Mouse (Mus musculus): Measurements from ENCODE around the gene Gm7029. TPM values are rescaled to one million over a fixed set of nuclear protein-coding genes. Genes with fewer than 3 reads are reported as not detected.

Gm7029 gene
- total RNA-seq, 2 experiments from 2014 or later, result not detected

- intact Hi-C loops (cut with DNase I), result no loop called here
- TF ChIP-seq CTCF (IDR thresholded peaks at IDR 0.05), result no peak
- Histone ChIP-seq H3K27ac (no peak overlapping the region), H3K4me3 (peak overlapping the region; percentile 56)
- no peak for DNase-seq (ENCODE audit: extremely low spot score in 1 of 2, low spot score in 2 of 2)
Observed at GRCm38 (mm10) chr17:33916847-33917655, 43.4 kb downstream of the Gm7029 start.

GRCm38 (mm10) chr17:33917656-33918292, 44.1 kb downstream of the Gm7029 start:
- no peak for TF ChIP-seq CTCF (IDR thresholded peaks at IDR 0.05)
- Histone ChIP-seq H3K4me3 (no peak overlapping the region), H3K27ac (no peak overlapping the region)
- no peak for DNase-seq (ENCODE audit: extremely low spot score in 1 of 2, low spot score in 2 of 2)
- intact Hi-C loops (cut with DNase I), result no loop called here

DNA sequence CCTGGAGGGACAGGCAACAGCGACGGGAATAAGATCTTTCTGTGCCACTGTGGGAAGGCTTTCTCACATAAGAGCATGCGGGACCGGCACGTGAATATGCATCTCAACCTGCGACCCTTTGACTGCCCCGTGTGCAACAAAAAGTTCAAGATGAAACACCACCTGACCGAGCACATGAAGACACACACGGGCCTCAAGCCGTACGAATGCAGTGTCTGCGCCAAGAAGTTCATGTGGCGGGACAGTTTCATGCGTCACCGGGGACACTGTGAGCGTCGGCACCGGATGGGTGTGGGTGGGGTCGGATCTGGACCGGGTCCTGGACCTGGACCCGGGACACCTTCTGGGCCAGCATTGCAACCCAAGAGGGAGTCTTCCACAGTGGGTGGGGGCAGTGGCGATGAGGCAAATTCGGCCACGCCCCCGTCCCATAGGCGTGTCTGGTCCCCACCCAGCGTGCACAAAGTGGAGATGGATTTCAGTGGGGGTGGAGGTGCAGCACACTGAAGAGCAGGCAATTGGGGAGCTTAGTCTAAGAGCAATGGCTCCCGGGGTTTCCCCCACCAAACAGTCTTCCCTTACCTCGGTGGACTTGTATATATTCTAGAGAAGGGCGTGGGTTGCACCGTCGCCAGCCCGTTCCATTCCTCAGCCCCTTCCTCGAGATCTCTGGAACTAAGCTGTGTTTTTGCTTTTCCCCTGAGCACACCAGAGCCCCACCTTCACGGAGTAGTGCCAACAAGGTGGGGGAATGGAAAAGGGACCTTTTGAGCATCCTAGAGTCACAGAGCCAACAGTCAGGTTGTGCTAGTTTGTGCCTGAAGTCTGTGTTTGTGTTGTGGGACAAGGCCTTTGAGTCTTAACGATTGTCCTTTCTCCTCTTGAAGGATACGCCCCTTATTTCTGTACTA, 44.9 kb downstream of the Gm7029 start:
- Histone ChIP-seq H3K4me3 (peak overlapping the region; percentile 56), H3K27ac (peak overlapping the region; percentile 21; the same call in 1 of the 2 replicates)
- DNase-seq (ENCODE audit: extremely low spot score in 1 of 2, low spot score in 2 of 2), result no peak
- TF ChIP-seq CTCF (IDR thresholded peaks at IDR 0.05), result no peak
- intact Hi-C loops (cut with DNase I), result no loop called here

- peak in 1 of 2 experiments; percentile 60 for DNase-seq (ENCODE audit: extremely low spot score in 1 of 2, low spot score in 2 of 2)
- Histone ChIP-seq H3K27ac (peak overlapping the region; percentile 80), H3K4me3 (peak overlapping the region; percentile 56)
- no peak; the same call in 1 of the 2 replicates for TF ChIP-seq CTCF (IDR thresholded peaks at IDR 0.05)
- intact Hi-C loops (cut with DNase I), result loop anchor here (2.0 to 10.0 kb wide), 2 partner anchors 23 to 1535 kb away; partner anchors contain the start of gene Wiz
Observed at GRCm38 (mm10) chr17:33919351-33920281, 46.0 kb downstream of the Gm7029 start.

GRCm38 (mm10) chr17:33920282-33921097, 46.9 kb downstream of the Gm7029 start:
- peak overlapping the region; percentile 80 for H3K27ac ChIP-seq
- TF ChIP-seq CTCF (IDR thresholded peaks at IDR 0.05), result peak; percentile 83
- peak; percentile 78 to 82 for DNase-seq (ENCODE audit: extremely low spot score in 1 of 2, low spot score in 2 of 2)
- intact Hi-C loops (cut with DNase I), result loop anchor here (2.0 to 10.0 kb wide), 2 partner anchors 24 to 1536 kb away; partner anchors contain the start of gene Wiz
- peak overlapping the region; percentile 56 for H3K4me3 ChIP-seq

DNA sequence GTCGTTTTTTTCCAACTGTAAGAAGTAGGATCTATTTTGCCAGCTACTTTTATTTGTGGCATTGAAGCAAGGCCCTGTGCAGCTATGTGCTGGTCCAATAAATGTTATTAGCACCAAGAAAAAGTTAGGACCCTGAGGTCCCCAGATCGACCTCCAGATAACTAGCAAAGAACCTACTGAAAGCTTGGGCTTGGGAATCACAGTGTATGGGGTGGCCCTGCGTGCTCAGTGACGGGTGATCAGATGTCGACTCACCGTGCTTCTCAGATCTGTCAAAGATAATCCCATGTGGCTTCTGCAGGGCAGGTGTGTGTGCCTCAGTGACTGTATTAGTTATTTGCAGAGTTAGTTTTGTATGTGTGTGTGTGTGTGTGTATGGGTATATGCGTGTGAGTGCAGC, 47.7 kb downstream of the Gm7029 start:
- no peak overlapping the region for H3K27ac ChIP-seq
- no peak overlapping the region for H3K4me3 ChIP-seq
- intact Hi-C loops (cut with DNase I), result loop anchor here (2.0 to 10.0 kb wide), 2 partner anchors 25 to 1537 kb away; partner anchors contain the start of gene Wiz
- DNase-seq (ENCODE audit: extremely low spot score in 1 of 2, low spot score in 2 of 2), result no peak
- TF ChIP-seq CTCF (IDR thresholded peaks at IDR 0.05), result no peak

Small RNA genes lying within 50 kb of the gene (microRNA-seq; reads per million reads assigned to microRNA genes)
- 0 reads per million in 2 experiments for gene Gm27740

Other genes starting within 250 kb of the Gm7029 start
- gene Zfp414, start 244.7 kb upstream of the Gm7029 start, total RNA-seq (2021), result 10 to 100 TPM; 41.5 to 45.3 TPM
- under 1 TPM; 0.26 to 0.34 TPM for gene Pram1, start 235.8 kb upstream of the Gm7029 start, total RNA-seq (2021)
- 100 to 1,000 TPM; 137 to 162 TPM for gene Hnrnpm, start 187.0 kb upstream of the Gm7029 start, total RNA-seq (2021)
- 10 to 100 TPM; 93.2 to 94.9 TPM for gene March2, start 155.2 kb upstream of the Gm7029 start, total RNA-seq (2021)
- 100 to 1,000 TPM; 345 to 358 TPM for gene Rab11b, start 113.3 kb upstream of the Gm7029 start, total RNA-seq (2021)
- gene Angptl4, start 92.0 kb upstream of the Gm7029 start, total RNA-seq (2021), result 1 to 10 TPM; 3.4 to 4.3 TPM
- gene Kank3, start 63.3 kb upstream of the Gm7029 start, total RNA-seq (2021), result 10 to 100 TPM; 32.3 to 38.7 TPM
- 100 to 1,000 TPM; 600 to 661 TPM for gene Rps28, start 49.3 kb upstream of the Gm7029 start, total RNA-seq (2021)
- 100 to 1,000 TPM; 190 to 211 TPM for gene Ndufa7, start 49.3 kb upstream of the Gm7029 start, total RNA-seq (2021)
- gene Cd320, start 30.7 kb upstream of the Gm7029 start, total RNA-seq (2021), result 10 to 100 TPM; 19.8 to 26.8 TPM
- gene Kifc1, start 16.8 kb downstream of the Gm7029 start, total RNA-seq (2021), result 1 to 10 TPM; 2.2 to 3.1 TPM
- not detected for gene Platr17, start 31.3 kb downstream of the Gm7029 start, total RNA-seq (2021)
- 10 to 100 TPM; 25.5 to 27.7 TPM for gene Daxx, start 35.6 kb downstream of the Gm7029 start, total RNA-seq (2021)
- gene Tapbp, start 42.1 kb downstream of the Gm7029 start, total RNA-seq (2021), result 10 to 100 TPM; 41.3 to 44.2 TPM
- 10 to 100 TPM; 35.8 to 36.0 TPM for gene Zbtb22, start 42.1 kb downstream of the Gm7029 start, total RNA-seq (2021)
- 10 to 100 TPM; 63.4 to 74.3 TPM for gene Rgl2, start 55.7 kb downstream of the Gm7029 start, total RNA-seq (2021)
- gene Pfdn6, start 66.5 kb downstream of the Gm7029 start, total RNA-seq (2021), result 10 to 100 TPM; 93.0 to 97.6 TPM
- gene Wdr46, start 66.8 kb downstream of the Gm7029 start, total RNA-seq (2021), result 10 to 100 TPM; 14.7 to 18.4 TPM
- 1 to 10 TPM; 6.3 to 6.5 TPM for gene B3galt4, start 77.7 kb downstream of the Gm7029 start, total RNA-seq (2021)
- gene Vps52, start 82.0 kb downstream of the Gm7029 start, total RNA-seq (2021), result 10 to 100 TPM; 74.6 to 82.7 TPM
- 100 to 1,000 TPM; 311 to 327 TPM for gene Rps18, start 82.2 kb downstream of the Gm7029 start, total RNA-seq (2021)
- 10 to 100 TPM; 19.7 to 23.5 TPM for gene H2-K1, start 126.5 kb downstream of the Gm7029 start, total RNA-seq (2021)
- 10 to 100 TPM; 34.8 to 44.9 TPM for gene Ring1, start 150.8 kb downstream of the Gm7029 start, total RNA-seq (2021)
- gene H2-Ke6, start 154.2 kb downstream of the Gm7029 start, total RNA-seq (2021), result 10 to 100 TPM; 34.4 to 41.2 TPM
- 100 to 1,000 TPM in 1 of 2 experiments, 10 to 100 TPM in 1; 98.6 to 104 TPM for gene Slc39a7, start 157.8 kb downstream of the Gm7029 start, total RNA-seq (2021)
- 10 to 100 TPM; 84.7 to 86.2 TPM for gene Rxrb, start 158.0 kb downstream of the Gm7029 start, total RNA-seq (2021)
- 10 to 100 TPM; 11.3 to 15.2 TPM for gene Col11a2, start 165.6 kb downstream of the Gm7029 start, total RNA-seq (2021)
- under 1 TPM in 1 of 2 experiments, not detected in 1; 0.47 TPM for gene H2-Oa, start 218.5 kb downstream of the Gm7029 start, total RNA-seq (2021)
- gene H2-DMa, start 245.7 kb downstream of the Gm7029 start, total RNA-seq (2021), result 10 to 100 TPM; 23.3 to 28.2 TPM
- 100 to 1,000 TPM; 177 to 179 TPM for gene Brd2, start 248.8 kb downstream of the Gm7029 start, total RNA-seq (2021)

Data from left cerebral cortex, adult 2 months (tissue).